In genomic region chr16:84045333-84045732, GRCm38 (mm10) we compare ENCODE assay signal across 19 mouse cellular contexts.
"Had no signal": no experiment of that assay in that cellular context is flagged by ENCODE, and none has a peak within 500 bp of the region (broad histone marks: within the 10 kb centered on the region; RNA-seq: fewer than 3 reads in every experiment).

No protein-coding gene starts in this region.

- H3K4me1 ChIP-seq: midbrain, embryonic 10.5 days; midbrain, embryonic 12.5 days; neural tube, embryonic 13.5 days; neural tube, embryonic 15.5 days had no signal

- ATAC-seq: midbrain, embryonic 16.5 days had no signal

- H3K9me3 ChIP-seq: midbrain, embryonic 10.5 days; midbrain, embryonic 12.5 days; neural tube, embryonic 13.5 days; neural tube, embryonic 15.5 days had no signal

- DNase-seq: lung, adult 18-20 months; lung, embryonic 14.5 days; lung, postnatal 10 days; lung, postnatal 4 days; midbrain, embryonic 14.5 days; retina, postnatal 1 day; right cerebral cortex, adult 18-20 months; right cerebral cortex, postnatal 25 days; right cerebral cortex, postnatal 4 days; spleen, adult 18-20 months; thymus, adult 18-20 months; thymus, postnatal 14 days; thymus, postnatal 36 days had no signal

- H3K4me3 ChIP-seq: midbrain, embryonic 10.5 days; midbrain, embryonic 12.5 days; myocyte; neural tube, embryonic 13.5 days; neural tube, embryonic 15.5 days had no signal

- H3K4me2 ChIP-seq: lung, embryonic 14.5 days; midbrain, embryonic 12.5 days; neural tube, embryonic 13.5 days; neural tube, embryonic 15.5 days had no signal

- H3K9ac ChIP-seq: lung, embryonic 14.5 days; midbrain, embryonic 12.5 days; neural tube, embryonic 13.5 days; neural tube, embryonic 15.5 days had no signal

- H3K27me3 ChIP-seq: midbrain, embryonic 12.5 days; neural tube, embryonic 13.5 days; neural tube, embryonic 15.5 days had no signal

- H3K27ac ChIP-seq: midbrain, embryonic 10.5 days; midbrain, embryonic 12.5 days; neural tube, embryonic 13.5 days; neural tube, embryonic 15.5 days had no signal

- H3K36me3 ChIP-seq: midbrain, embryonic 10.5 days; midbrain, embryonic 12.5 days; neural tube, embryonic 13.5 days; neural tube, embryonic 15.5 days had no signal
